ENCODE assay signal across 8 mouse cellular contexts in genomic region chr7:79493915-79494314, GRCm38 (mm10). TPM values are rescaled to one million over a fixed set of nuclear protein-coding genes. Genes with fewer than 3 reads are reported as not detected.
A peak's percentile ranks its signal among the peaks of the same experiment; 100 is the strongest.
DNase-seq lines count a peak whose midpoint lies in the region; ATAC-seq and TF ChIP-seq lines count a peak whose summit lies in the region.

No protein-coding gene starts in this region.

- no peaks in the 10 kb centered on the region for H3K36me3 ChIP-seq in forebrain, embryonic 10.5 days (replicated peaks)
- H3K36me3 ChIP-seq in forebrain, embryonic 15.5 days, result no peaks in the 10 kb centered on the region
- no peaks in the 10 kb centered on the region for H3K36me3 ChIP-seq in midbrain, embryonic 14.5 days (ENCODE audit: control insufficient read depth, insufficient read depth, low read length)
- no peaks in the 10 kb centered on the region for H3K36me3 ChIP-seq in midbrain, embryonic 15.5 days (replicated peaks)
- no peaks in the 10 kb centered on the region for H3K36me3 ChIP-seq in forebrain, embryonic 16.5 days (ENCODE audit: control insufficient read depth, insufficient read depth)
- H3K36me3 ChIP-seq in liver, postnatal 0 days (replicated peaks; ENCODE audit: insufficient read depth, low read length), result no peaks in the 10 kb centered on the region
- H3K36me3 ChIP-seq in splenic B cell, adult 2 months (ENCODE audit: control insufficient read depth, insufficient read depth, low read length, poor library complexity, severe bottlenecking), result no peaks in the 10 kb centered on the region

- H3K27ac ChIP-seq in forebrain, embryonic 10.5 days, result 0 out of 2 replicates have a peak overlapping the region, but pooled peaks have one; percentile 7
- no peak overlapping the region for H3K27ac ChIP-seq in forebrain, embryonic 15.5 days (replicated peaks)
- no peak overlapping the region for H3K27ac ChIP-seq in midbrain, embryonic 14.5 days (replicated peaks; ENCODE audit: low read depth, low read length)
- H3K27ac ChIP-seq in midbrain, embryonic 15.5 days, result no peak overlapping the region
- H3K27ac ChIP-seq in forebrain, embryonic 16.5 days (ENCODE audit: low read length), result no peak overlapping the region
- H3K27ac ChIP-seq in liver, postnatal 0 days (ENCODE audit: low read depth), result no peak overlapping the region

- WGBS in forebrain, embryonic 10.5 days, result 9% methylated on average over 8 of the region's 8 CpGs
- WGBS in forebrain, embryonic 15.5 days, result 7% methylated on average over 8 of the region's 8 CpGs
- 7% methylated on average over 8 of the region's 8 CpGs for WGBS in midbrain, embryonic 14.5 days
- 9% methylated on average over 8 of the region's 8 CpGs for WGBS in midbrain, embryonic 15.5 days
- WGBS in forebrain, embryonic 16.5 days, result 6% methylated on average over 8 of the region's 8 CpGs
- WGBS in liver, postnatal 0 days (ENCODE audit: insufficient replicate concordance), result 10% methylated on average over 8 of the region's 8 CpGs

- DNase-seq in forebrain, embryonic 10.5 days (ENCODE audit: extremely low spot score, low spot score), result peak; percentile 79
- DNase-seq in midbrain, embryonic 14.5 days, result peak; percentile 91
- DNase-seq in brain, embryonic 14.5 days (ENCODE audit: low read depth), result peak; percentile 92
- peak; percentile 61 for DNase-seq in liver, postnatal 0 days
- peak; percentile 61 for DNase-seq in splenic B cell, adult 2 months (ENCODE audit: low read depth, low spot score)

- no peak overlapping the region for H3K9ac ChIP-seq in forebrain, embryonic 15.5 days (replicated peaks)
- H3K9ac ChIP-seq in midbrain, embryonic 14.5 days (replicated peaks; ENCODE audit: low read length), result no peak overlapping the region
- no peak overlapping the region for H3K9ac ChIP-seq in midbrain, embryonic 15.5 days
- H3K9ac ChIP-seq in forebrain, embryonic 16.5 days (replicated peaks; ENCODE audit: low read depth, low read length), result no peak overlapping the region
- H3K9ac ChIP-seq in liver, postnatal 0 days (replicated peaks), result no peak overlapping the region

- no peak for TF ChIP-seq EP300 in liver, postnatal 0 days (IDR thresholded peaks at IDR 0.05; ENCODE audit: low read depth)

- peaks cover 46% of the 10 kb centered on the region for H3K4me1 ChIP-seq in forebrain, embryonic 10.5 days
- H3K4me1 ChIP-seq in forebrain, embryonic 15.5 days, result peaks cover 30% of the 10 kb centered on the region
- peaks cover 5% of the 10 kb centered on the region for H3K4me1 ChIP-seq in midbrain, embryonic 14.5 days (ENCODE audit: control insufficient read depth, insufficient read depth, low read length)
- H3K4me1 ChIP-seq in midbrain, embryonic 15.5 days, result peaks cover 11% of the 10 kb centered on the region
- H3K4me1 ChIP-seq in forebrain, embryonic 16.5 days (replicated peaks; ENCODE audit: control insufficient read depth, insufficient read depth, low read length), result peaks cover 26% of the 10 kb centered on the region
- no peaks in the 10 kb centered on the region for H3K4me1 ChIP-seq in liver, postnatal 0 days (ENCODE audit: insufficient read depth)

- TF ChIP-seq POLR2A in brain, embryonic 14.5 days (IDR thresholded peaks at IDR 0.05; ENCODE audit: borderline replicate concordance, extremely low read depth, insufficient read depth, insufficient read length, poor library complexity, severe bottlenecking), result no peak

- H3K27me3 ChIP-seq in forebrain, embryonic 10.5 days (ENCODE audit: poor library complexity, severe bottlenecking), result peaks cover 77% of the 10 kb centered on the region
- H3K27me3 ChIP-seq in forebrain, embryonic 15.5 days, result no peaks in the 10 kb centered on the region
- peaks cover 13% of the 10 kb centered on the region; the same call in 1 of the 2 replicates for H3K27me3 ChIP-seq in midbrain, embryonic 14.5 days (ENCODE audit: control insufficient read depth, insufficient read depth, low read length)
- peaks cover 19% of the 10 kb centered on the region; the same call in 1 of the 2 replicates for H3K27me3 ChIP-seq in midbrain, embryonic 15.5 days (replicated peaks)
- H3K27me3 ChIP-seq in forebrain, embryonic 16.5 days (replicated peaks; ENCODE audit: control insufficient read depth, insufficient read depth, low read length), result no peaks in the 10 kb centered on the region
- H3K27me3 ChIP-seq in liver, postnatal 0 days (ENCODE audit: insufficient read depth, low read length), result peaks cover 49% of the 10 kb centered on the region
- peaks cover 2% of the 10 kb centered on the region; the same call in 1 of the 2 replicates for H3K27me3 ChIP-seq in splenic B cell, adult 2 months (ENCODE audit: control insufficient read depth, insufficient read depth, low read length, poor library complexity, severe bottlenecking)

- no peak for ATAC-seq in forebrain, embryonic 15.5 days (replicated peaks)
- no peak for ATAC-seq in midbrain, embryonic 14.5 days (ENCODE audit: low FRiP score, low TSS enrichment)
- no peak for ATAC-seq in midbrain, embryonic 15.5 days (replicated peaks)
- ATAC-seq in forebrain, embryonic 16.5 days, result 0 out of 2 replicates have a peak, but pooled peaks have one; percentile 10
- ATAC-seq in liver, postnatal 0 days, result no peak

- TF ChIP-seq CTCF in brain, embryonic 14.5 days (IDR thresholded peaks at IDR 0.05; ENCODE audit: borderline replicate concordance, extremely low read depth, insufficient read depth, insufficient read length), result peak; percentile 99
- peak; percentile 81 for TF ChIP-seq CTCF in liver, postnatal 0 days (IDR thresholded peaks at IDR 0.05; ENCODE audit: low read depth)

- no peak overlapping the region for H3K4me3 ChIP-seq in forebrain, embryonic 10.5 days
- H3K4me3 ChIP-seq in forebrain, embryonic 15.5 days, result no peak overlapping the region
- no peak overlapping the region for H3K4me3 ChIP-seq in midbrain, embryonic 14.5 days (replicated peaks; ENCODE audit: low read depth, low read length)
- no peak overlapping the region for H3K4me3 ChIP-seq in midbrain, embryonic 15.5 days
- no peak overlapping the region for H3K4me3 ChIP-seq in forebrain, embryonic 16.5 days (replicated peaks; ENCODE audit: low read length)
- H3K4me3 ChIP-seq in liver, postnatal 0 days (ENCODE audit: low read depth, low read length), result no peak overlapping the region

- no peak overlapping the region for H3K4me2 ChIP-seq in forebrain, embryonic 15.5 days (replicated peaks)
- H3K4me2 ChIP-seq in midbrain, embryonic 14.5 days (ENCODE audit: low read length), result no peak overlapping the region
- no peak overlapping the region for H3K4me2 ChIP-seq in midbrain, embryonic 15.5 days
- H3K4me2 ChIP-seq in forebrain, embryonic 16.5 days (ENCODE audit: low read length), result no peak overlapping the region
- no peak overlapping the region for H3K4me2 ChIP-seq in liver, postnatal 0 days (ENCODE audit: low read depth, low read length)

- no peaks in the 10 kb centered on the region for H3K9me3 ChIP-seq in forebrain, embryonic 10.5 days
- no peaks in the 10 kb centered on the region for H3K9me3 ChIP-seq in forebrain, embryonic 15.5 days
- H3K9me3 ChIP-seq in midbrain, embryonic 14.5 days (ENCODE audit: control insufficient read depth, low read length), result no peaks in the 10 kb centered on the region
- H3K9me3 ChIP-seq in midbrain, embryonic 15.5 days, result no peaks in the 10 kb centered on the region
- H3K9me3 ChIP-seq in forebrain, embryonic 16.5 days (ENCODE audit: control insufficient read depth, low read length), result no peaks in the 10 kb centered on the region
- H3K9me3 ChIP-seq in liver, postnatal 0 days (ENCODE audit: low read length), result no peaks in the 10 kb centered on the region

RNA-seq across cellular contexts. Expression of gene Polg, which starts 27.8 kb away (rescaled TPM):
- polyA plus RNA-seq in forebrain, embryonic 10.5 days (2016; fragmentation: Nextera tagmentation; extraction: Ambion mirVana), result 42.1 and 46.4 TPM in 2 replicates
- polyA plus RNA-seq in forebrain, embryonic 15.5 days (2015; fragmentation: Nextera tagmentation; extraction: Ambion mirVana), result 32.9 and 35.8 TPM in 2 replicates
- polyA plus RNA-seq in midbrain, embryonic 14.5 days (2014; fragmentation: Nextera tagmentation; extraction: Ambion mirVana), result 20.2 and 24.7 TPM in 2 replicates
- polyA plus RNA-seq in midbrain, embryonic 15.5 days (2015; fragmentation: Nextera tagmentation; extraction: Ambion mirVana), result 22.7 and 27.0 TPM in 2 replicates
- polyA plus RNA-seq in brain, embryonic 14.5 days (2012; rRNA removed), result 44.7 and 55.4 TPM in 2 replicates
- polyA plus RNA-seq in forebrain, embryonic 16.5 days (2015; fragmentation: Nextera tagmentation; extraction: Ambion mirVana), result 29.5 and 34.6 TPM in 2 replicates
- 19.1 and 24.7 TPM in 2 replicates for polyA plus RNA-seq in liver, postnatal 0 days (2015; fragmentation: Nextera tagmentation; extraction: Ambion mirVana)
